Mouse (Mus musculus) common myeloid progenitor, adult 5-6 weeks (primary cell): ENCODE measurements around the gene Uck2. TPM values are rescaled to one million over a fixed set of nuclear protein-coding genes. Genes with fewer than 3 reads are reported as not detected.
A peak's percentile ranks its signal among the peaks of the same experiment; 100 is the strongest.

Source experiments
- ATAC-seq: replicated peaks from 2 replicates; pipeline ENCODE4 v1.8.0; 2016; ENCODE audit warnings: low read depth, mild to moderate bottlenecking, moderate TSS enrichment, inconsistent platforms; ENCODE audit not compliant: poor library complexity, severe bottlenecking
- total RNA-seq: library from RNA; stranded (forward); fragments of 200-1000, 187-1606 nt; gene quantifications from 2 replicates; pipeline ENCODE4 v1.2.3, GENCODE M21; 2017

Uck2 gene
- total RNA-seq, 1 experiment from 2014 or later, result 245 TPM

- peak; percentile 2; the same call in 1 of the 2 replicates for ATAC-seq
Observed at GRCm38 (mm10) chr1:167284258-167284836, 773 bp downstream of the Uck2 start.

GRCm38 (mm10) chr1:167283441-167284257 lies 1.5 kb downstream of the Uck2 start:
- ATAC-seq, result peak; percentile 30

GRCm38 (mm10) chr1:167282768-167283167 lies 2.4 kb downstream of the Uck2 start:
- no peak for ATAC-seq

GRCm38 (mm10) chr1:167282112-167282511 lies 3.0 kb downstream of the Uck2 start:
- no peak for ATAC-seq

- peak; percentile 43 for ATAC-seq
Observed at GRCm38 (mm10) chr1:167280061-167280460, 5.1 kb downstream of the Uck2 start.

GRCm38 (mm10) chr1:167279160-167279715 lies 5.9 kb downstream of the Uck2 start:
- no peak for ATAC-seq

GRCm38 (mm10) chr1:167278395-167278794 lies 6.7 kb downstream of the Uck2 start:
- ATAC-seq, result no peak

GRCm38 (mm10) chr1:167274646-167275390 lies 10.3 kb downstream of the Uck2 start:
- ATAC-seq, result no peak

GRCm38 (mm10) chr1:167273380-167274163 lies 11.5 kb downstream of the Uck2 start:
- ATAC-seq, result peak; percentile 37

GRCm38 (mm10) chr1:167271841-167272240 lies 13.3 kb downstream of the Uck2 start:
- no peak for ATAC-seq

GRCm38 (mm10) chr1:167271304-167271703 lies 13.8 kb downstream of the Uck2 start:
- ATAC-seq, result 0 out of 2 replicates have a peak, but pooled peaks have one; percentile 10

GRCm38 (mm10) chr1:167270342-167271111 lies 14.6 kb downstream of the Uck2 start:
- no peak for ATAC-seq

- no peak for ATAC-seq
Observed at GRCm38 (mm10) chr1:167269856-167270270, 15.3 kb downstream of the Uck2 start.

- peak; percentile 8 for ATAC-seq
Observed at GRCm38 (mm10) chr1:167269350-167269811, 15.7 kb downstream of the Uck2 start.

- peak; percentile 55 for ATAC-seq
Observed at GRCm38 (mm10) chr1:167268360-167269063, 16.6 kb downstream of the Uck2 start.

- ATAC-seq, result no peak
Observed at GRCm38 (mm10) chr1:167266720-167267119, 18.4 kb downstream of the Uck2 start.

GRCm38 (mm10) chr1:167265366-167265765 lies 19.8 kb downstream of the Uck2 start:
- ATAC-seq, result no peak

- no peak for ATAC-seq
Observed at GRCm38 (mm10) chr1:167262489-167263041, 22.6 kb downstream of the Uck2 start.
